Mouse (Mus musculus) MN1 (cell line): ENCODE measurements around the gene Olfr943.

Experiments
- DNase-seq: peaks from one replicate; pipeline ENCODE4 v3.0.0-alpha.2; 2016; ENCODE audit warnings: low spot score

Gene Olfr943

GRCm38 (mm10) chr9:39166004-39166403, at the start of gene Olfr943:
TSS of gene Olfr943 (plus strand) at chr9:39166304.
- no peak for DNase-seq

GRCm38 (mm10) chr9:39127326-39127725, 38.8 kb upstream of the Olfr943 start:
- DNase-seq = no peak

DNA sequence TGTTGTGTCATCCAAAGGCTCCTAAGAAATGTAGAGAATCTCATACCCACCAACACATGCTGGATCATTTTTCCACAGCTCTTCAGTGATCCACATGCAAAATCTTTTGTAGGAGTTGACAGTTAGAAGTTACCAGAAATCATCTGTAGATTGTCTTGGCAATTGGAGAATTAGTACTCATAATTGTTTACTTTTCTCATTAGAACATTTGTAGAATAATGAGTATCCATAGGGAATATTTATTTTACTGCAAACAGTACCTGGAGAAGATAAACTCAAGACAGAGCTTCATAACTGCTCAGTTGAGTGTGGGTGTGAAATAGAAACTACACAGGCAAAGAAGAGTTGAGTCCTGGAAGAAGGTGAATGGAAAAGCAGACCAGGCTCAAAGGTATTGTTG, 38.3 kb upstream of the Olfr943 start, which contains the start of gene Olfr27:
Gene Olfr27 (plus strand): TSS at position 301 of the 400 bp plus-strand sequence.
- no peak for DNase-seq

DNA sequence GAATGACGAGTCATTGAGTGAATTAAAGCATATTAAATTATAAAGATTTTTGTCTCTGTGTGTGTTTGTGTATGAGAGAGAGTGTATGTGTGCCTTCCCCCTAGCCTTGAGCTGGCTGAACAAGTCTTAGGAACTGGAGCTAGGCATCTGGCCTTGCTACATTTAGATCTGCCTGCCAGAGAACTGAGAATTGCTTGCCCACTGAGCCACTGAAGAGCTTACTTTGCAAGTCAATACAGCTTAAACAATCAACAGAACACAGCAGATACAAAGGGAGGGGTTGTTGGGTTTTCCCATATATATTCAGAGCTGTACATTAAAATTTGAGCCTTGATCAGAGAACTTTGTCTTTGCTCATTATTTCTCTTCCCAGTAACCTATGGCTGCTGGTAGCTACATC, 13.7 kb upstream of the Olfr943 start:
- no peak for DNase-seq

- no peak for DNase-seq
These were observed 35.5 kb downstream of the Olfr943 start, which contains the start of gene Olfr944 for GRCm38 (mm10) chr9:39201620-39202019. TSS of gene Olfr944 (plus strand) at chr9:39201920.
